Mouse (Mus musculus) stomach, embryonic 14.5 days (tissue): ENCODE measurements around the gene Mcu. TPM values are rescaled to one million over a fixed set of nuclear protein-coding genes. Genes with fewer than 3 reads are reported as not detected.
A peak's percentile ranks its signal among the peaks of the same experiment; 100 is the strongest.

Experiments used
- ATAC-seq: fragments of 200-750 bp; cut with Nextera tagmentation; 2 replicates; pipeline ENCODE4 v1.8.0; 2017; ENCODE audit warnings: low read depth, moderate TSS enrichment; ENCODE audit not compliant: insufficient number of reproducible peaks, insufficient read depth, low FRiP score
- H3K27ac ChIP-seq: fragments of 300-500 bp; sonication (generic); 2 replicates; pipeline ENCODE4 v1.5.1; 2014; ENCODE audit warnings: mild to moderate bottlenecking, low read length, moderate library complexity, mixed read lengths
- H3K27me3 ChIP-seq: fragments of 300-500 bp; sonication (generic); 2 replicates; pipeline ENCODE4 v1.6.1; 2014; ENCODE audit warnings: low read length, control low read depth, mixed read lengths; ENCODE audit not compliant: control insufficient read depth, insufficient read depth
- H3K36me3 ChIP-seq: fragments of 300-500 bp; sonication (generic); 2 replicates; pipeline ENCODE4 v1.6.1; 2014; ENCODE audit warnings: mild to moderate bottlenecking, control low read depth, low read length, moderate library complexity, mixed read lengths; ENCODE audit not compliant: control insufficient read depth, insufficient read depth
- H3K4me1 ChIP-seq: fragments of 300-500 bp; sonication (generic); 2 replicates; pipeline ENCODE4 v1.6.1; 2014; ENCODE audit warnings: low read length, control low read depth, mixed read lengths; ENCODE audit not compliant: control insufficient read depth, insufficient read depth
- H3K4me2 ChIP-seq: fragments of 300-500 bp; sonication (generic); replicated peaks from 2 replicates; pipeline ENCODE4 v1.6.1; 2014; ENCODE audit warnings: low read depth, low read length, control low read depth
- H3K4me3 ChIP-seq: fragments of 300-500 bp; sonication (generic); 2 replicates; pipeline ENCODE4 v1.5.1; 2014; ENCODE audit warnings: low read depth, low read length, control low read depth
- H3K9ac ChIP-seq: fragments of 300-500 bp; sonication (generic); replicated peaks from 2 replicates; pipeline ENCODE4 v1.6.1; 2014; ENCODE audit warnings: low read depth, mild to moderate bottlenecking, control low read depth, low read length, moderate library complexity, mixed read lengths
- H3K9me3 ChIP-seq: fragments of 300-500 bp; sonication (generic); 2 replicates; pipeline ENCODE4 v1.6.1; 2016; ENCODE audit warnings: low read depth, low read length, control low read depth; ENCODE audit not compliant: control insufficient read depth
- WGBS: fragments of 180-500 bp; shearing (Covaris S2); extraction: QIAGEN DNeasy Blood & Tissue Kit; methylation state at CpG from one replicate; pipeline ENCODE4 v1.1.7; 2014; 5-methylcytosine and 5-hydroxymethylcytosine counted together
- polyA plus RNA-seq: library from polyadenylated mRNA; unstranded; fragments of >200 nt; fragmentation: Nextera tagmentation; extraction: Ambion mirVana; gene quantifications from 2 replicates; pipeline ENCODE4 v1.2.1, GENCODE M21; 2014

Gene Mcu
- polyA plus RNA-seq, 1 experiment from 2014 or later, result 60.4 TPM

GRCm38 (mm10) chr10:59413711-59414110, 202.8 kb downstream of the Mcu start:
- H3K27ac ChIP-seq, result no peak overlapping the region
- H3K4me1 ChIP-seq, result no peaks in the 10 kb centered on the region
- H3K4me2 ChIP-seq, result no peak overlapping the region
- H3K4me3 ChIP-seq, result no peak overlapping the region
- ATAC-seq, result no peak
- WGBS, result 91% methylated on average over 4 of the region's 4 CpGs
- no peak overlapping the region for H3K9ac ChIP-seq
- H3K27me3 ChIP-seq, result no peaks in the 10 kb centered on the region
- H3K36me3 ChIP-seq, result no peaks in the 10 kb centered on the region
- H3K9me3 ChIP-seq, result no peaks in the 10 kb centered on the region

- no peaks in the 10 kb centered on the region for H3K4me1 ChIP-seq
- no peaks in the 10 kb centered on the region for H3K27me3 ChIP-seq
- no peak for ATAC-seq
- H3K4me2 ChIP-seq, result no peak overlapping the region
- WGBS, result 65% methylated on average over 12 of the region's 12 CpGs
- H3K36me3 ChIP-seq, result no peaks in the 10 kb centered on the region
- H3K4me3 ChIP-seq, result no peak overlapping the region
- no peaks in the 10 kb centered on the region for H3K9me3 ChIP-seq
- H3K9ac ChIP-seq, result no peak overlapping the region
- no peak overlapping the region for H3K27ac ChIP-seq
Observed at GRCm38 (mm10) chr10:59410264-59410663, 206.2 kb downstream of the Mcu start.

DNA sequence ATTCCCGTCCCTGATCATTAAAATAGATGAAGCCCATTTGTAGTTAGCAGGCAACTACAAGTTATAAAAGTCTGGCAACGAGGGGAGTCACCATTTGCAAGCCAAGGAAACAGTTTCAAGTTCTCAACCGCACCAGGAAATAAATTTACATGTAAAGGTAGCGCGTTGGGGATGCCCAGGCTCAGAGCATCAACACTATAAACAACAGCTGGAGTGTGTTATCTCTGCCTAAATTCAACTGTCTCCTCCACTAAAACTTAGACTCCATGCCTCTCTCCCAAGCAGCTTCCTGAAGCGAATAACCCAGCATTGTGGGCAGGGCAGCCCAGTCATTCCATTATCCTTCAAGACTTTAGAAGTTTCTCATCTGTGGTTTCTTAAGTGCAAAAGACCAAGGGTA, 208.0 kb downstream of the Mcu start:
- no peak for ATAC-seq
- H3K9me3 ChIP-seq, result no peaks in the 10 kb centered on the region
- no peak overlapping the region for H3K9ac ChIP-seq
- no peaks in the 10 kb centered on the region for H3K27me3 ChIP-seq
- no peaks in the 10 kb centered on the region for H3K4me1 ChIP-seq
- H3K36me3 ChIP-seq, result no peaks in the 10 kb centered on the region
- H3K4me3 ChIP-seq, result no peak overlapping the region
- H3K4me2 ChIP-seq, result no peak overlapping the region
- WGBS, result 49% methylated on average over 6 of the region's 6 CpGs
- H3K27ac ChIP-seq, result no peak overlapping the region

GRCm38 (mm10) chr10:59403793-59404149, 212.7 kb downstream of the Mcu start:
- H3K36me3 ChIP-seq, result no peaks in the 10 kb centered on the region
- no peak overlapping the region for H3K9ac ChIP-seq
- H3K9me3 ChIP-seq, result no peaks in the 10 kb centered on the region
- no peak overlapping the region for H3K27ac ChIP-seq
- H3K4me3 ChIP-seq, result no peak overlapping the region
- 65% methylated on average over 10 of the region's 10 CpGs for WGBS
- H3K27me3 ChIP-seq, result no peaks in the 10 kb centered on the region
- 0 out of 2 replicates have a peak overlapping the region, but pooled peaks have one; percentile 3 for H3K4me2 ChIP-seq
- no peaks in the 10 kb centered on the region for H3K4me1 ChIP-seq
- no peak for ATAC-seq

GRCm38 (mm10) chr10:59402899-59403792, 213.3 kb downstream of the Mcu start, which contains the start of gene Pla2g12b:
Gene Pla2g12b (plus strand): TSS chr10:59403660.
- no peak within 1 kb of the TSS for H3K4me3 ChIP-seq

More at GRCm38 (mm10) chr10:59402899-59403792, 213.3 kb downstream of the Mcu start, which contains the start of gene Pla2g12b:
- Histone ChIP-seq H3K4me1 (no peaks in the 10 kb centered on the region), H3K27ac (no peak within 1 kb of the TSS; the same call in 1 of the 2 replicates), H3K4me2 (0 out of 2 replicates have a peak within 1 kb of the TSS, but pooled peaks have one; percentile 3), H3K27me3 (no peaks in the 10 kb centered on the region), H3K36me3 (no peaks in the 10 kb centered on the region), H3K9ac (no peak within 1 kb of the TSS), H3K9me3 (no peaks in the 10 kb centered on the region)
- WGBS, result 57% methylated on average over 21 of the region's 21 CpGs
- peak; percentile 69 for ATAC-seq

Other genes starting within 250 kb of the Mcu start
- gene Gm10273, start 221.1 kb downstream of the Mcu start, polyA plus RNA-seq, result 3.5 and 4.5 TPM in 2 replicates
- 1.7 and 2.4 TPM in 2 replicates for gene Pla2g12b, start 213.0 kb downstream of the Mcu start, polyA plus RNA-seq
- gene Oit3, start 174.9 kb downstream of the Mcu start, polyA plus RNA-seq, result 0.77 and 1.5 TPM in 2 replicates
- not detected in 2 replicates for gene Gm10322, start 629 bp downstream of the Mcu start, polyA plus RNA-seq
- gene Micu1, start 85.8 kb upstream of the Mcu start, polyA plus RNA-seq, result 73.6 and 74.5 TPM in 2 replicates